ENCODE assay signal across 11 mouse cellular contexts in genomic region chr10:42232977-42233376, GRCm38 (mm10).
"Had no signal": no experiment of that assay in that cellular context is flagged by ENCODE, and none has a peak within 500 bp of the region (broad histone marks: within the 10 kb centered on the region; RNA-seq: fewer than 3 reads in every experiment).

No protein-coding gene starts in this region.

- H3K27me3 ChIP-seq: limb, embryonic 15.5 days; midbrain, embryonic 12.5 days had no signal

- H3K9me3 ChIP-seq: limb, embryonic 15.5 days; midbrain, embryonic 12.5 days had no signal

- H3K36me3 ChIP-seq: limb, embryonic 15.5 days; midbrain, embryonic 12.5 days had no signal

- H3K4me3 ChIP-seq: left cerebral cortex, adult 2 months; limb, embryonic 15.5 days; midbrain, embryonic 12.5 days had no signal

- DNase-seq: kidney, adult 8-10 months; kidney, postnatal 10 days; kidney, postnatal 4 days; lung, adult 18-20 months; thymus, postnatal 4 days had no signal

- H3K27ac ChIP-seq: left cerebral cortex, adult 2 months; limb, embryonic 15.5 days; liver, embryonic 14.5 days; midbrain, embryonic 12.5 days had no signal

- ATAC-seq: intestine, postnatal 0 days; midbrain, embryonic 16.5 days had no signal

- H3K9ac ChIP-seq: limb, embryonic 15.5 days; liver, embryonic 14.5 days; midbrain, embryonic 12.5 days had no signal

- H3K4me2 ChIP-seq: limb, embryonic 15.5 days; midbrain, embryonic 12.5 days had no signal
